Mouse (Mus musculus): Measurements from ENCODE around the gene Eps8.

Gene Eps8

DNA sequence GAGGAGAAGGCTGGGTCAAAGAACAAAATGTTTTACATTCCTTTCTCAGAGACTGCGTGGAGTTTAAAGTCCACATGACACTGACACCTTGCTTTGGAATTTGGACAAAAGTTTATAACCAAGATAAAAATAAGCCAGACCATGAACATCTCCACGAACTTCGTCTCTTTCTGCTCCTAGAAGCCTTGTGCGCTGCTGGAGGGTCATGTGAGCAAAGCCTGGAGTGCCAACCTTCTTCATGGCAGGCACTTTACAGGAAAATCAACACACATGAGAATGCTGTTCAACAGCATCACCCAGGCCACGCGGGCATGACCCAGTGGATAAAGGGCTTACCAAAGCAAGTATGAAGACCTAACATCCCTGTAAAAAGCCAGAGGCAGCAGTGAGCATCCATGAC, 85.6 kb downstream of the Eps8 start:
- DNase-seq (ENCODE audit: low spot score): no peak

DNA sequence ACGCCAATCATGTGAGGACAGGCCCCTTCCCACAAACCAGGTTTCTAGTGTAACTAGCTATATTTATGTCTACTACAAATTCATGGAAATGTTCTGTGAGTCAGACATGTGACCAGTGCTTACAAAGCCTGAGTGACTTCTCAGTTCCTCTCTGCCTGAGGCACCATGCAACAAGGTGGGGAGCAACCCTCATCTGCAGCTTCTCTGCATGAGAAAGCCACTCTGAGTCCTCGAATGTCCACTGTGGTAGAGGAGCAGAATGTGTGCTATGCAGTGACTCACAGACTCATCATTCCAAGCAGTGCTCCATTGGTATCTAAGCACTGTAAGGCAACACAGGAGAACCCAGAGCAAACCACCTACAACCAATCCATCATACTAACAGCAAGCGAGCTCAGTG, 88.8 kb downstream of the Eps8 start:
- DNase-seq (ENCODE audit: low spot score): no peak

- DNase-seq (ENCODE audit: low spot score): no peak
Measured at GRCm38 (mm10) chr6:137565454-137565853, 89.2 kb downstream of the Eps8 start.

DNA sequence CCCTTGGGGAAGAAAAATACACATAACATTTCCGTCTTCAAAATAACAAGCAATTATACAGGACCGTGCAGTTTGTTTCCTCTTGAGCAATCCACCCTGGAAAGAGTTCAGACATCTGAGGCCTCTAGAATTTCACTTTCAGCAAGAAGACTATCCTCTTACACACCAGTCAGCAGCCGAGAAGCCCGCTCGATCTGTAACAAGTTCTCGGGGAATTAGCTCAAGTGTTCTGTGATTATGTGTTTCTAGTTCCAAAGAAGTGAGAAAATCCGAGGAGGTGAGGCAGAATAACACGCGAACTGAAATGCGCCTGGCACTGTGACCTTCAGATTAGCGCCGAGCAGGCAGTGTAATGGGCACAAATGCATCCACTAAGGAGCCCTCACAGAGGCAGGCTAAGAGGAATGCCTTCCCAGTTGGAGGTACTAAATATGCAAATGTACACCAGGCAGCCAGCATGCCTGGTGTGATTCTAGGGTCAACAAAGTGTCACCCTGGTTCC, 94.3 kb downstream of the Eps8 start:
- no peak for DNase-seq (ENCODE audit: low spot score)

DNA sequence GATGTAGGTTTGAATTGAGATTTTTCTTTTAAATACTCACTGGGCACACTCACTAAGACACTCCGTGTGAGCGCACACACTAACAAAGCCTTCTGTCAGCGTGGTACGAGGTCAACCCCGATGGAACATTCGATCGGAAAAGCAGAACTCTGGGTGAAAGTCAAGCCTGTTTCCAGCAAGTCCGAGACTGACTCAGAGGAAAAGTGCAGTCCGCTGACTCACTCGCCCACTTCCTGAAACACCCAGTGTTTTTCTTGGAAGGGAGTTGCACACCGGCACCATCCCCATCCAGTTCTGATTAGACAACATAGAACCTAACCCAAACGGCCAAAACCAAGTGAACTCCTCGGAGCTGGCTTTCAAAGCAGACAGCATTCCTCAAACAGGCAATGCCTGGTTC, 95.8 kb downstream of the Eps8 start:
- DNase-seq (ENCODE audit: low spot score): peak; percentile 45

DNA sequence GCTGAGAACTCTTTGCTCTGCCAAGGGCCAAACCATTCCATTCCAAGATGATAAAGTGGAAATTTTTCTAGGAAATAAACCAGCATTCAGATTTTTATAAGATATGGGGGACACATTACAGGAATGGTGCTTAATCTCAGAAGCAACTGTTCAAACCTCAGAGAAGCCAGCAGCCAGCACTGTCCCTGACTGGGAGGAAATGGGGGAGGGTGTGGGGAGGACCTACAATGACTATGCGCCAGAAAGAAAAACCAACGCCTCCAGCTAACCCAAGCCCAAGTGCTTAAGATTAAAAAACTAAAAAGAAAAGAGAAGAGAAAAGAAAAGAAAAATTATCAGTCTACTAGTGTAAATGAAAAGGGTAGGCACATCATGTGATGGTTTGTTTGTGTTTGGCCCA, 97.0 kb downstream of the Eps8 start:
- DNase-seq (ENCODE audit: low spot score): peak; percentile 51

- peak; percentile 22 for DNase-seq (ENCODE audit: low spot score)
Measured at GRCm38 (mm10) chr6:137557159-137557558, 97.5 kb downstream of the Eps8 start.

GRCm38 (mm10) chr6:137556636-137557035, 98.0 kb downstream of the Eps8 start:
- peak; percentile 17 for DNase-seq (ENCODE audit: low spot score)

- no peak for DNase-seq (ENCODE audit: low spot score)
Measured at GRCm38 (mm10) chr6:137550181-137550580, 104.5 kb downstream of the Eps8 start.

GRCm38 (mm10) chr6:137548613-137549012, 106.1 kb downstream of the Eps8 start:
- no peak for DNase-seq (ENCODE audit: low spot score)

GRCm38 (mm10) chr6:137547555-137547954, 107.1 kb downstream of the Eps8 start:
- DNase-seq (ENCODE audit: low spot score): no peak

GRCm38 (mm10) chr6:137546101-137546500, 108.6 kb downstream of the Eps8 start:
- no peak for DNase-seq (ENCODE audit: low spot score)

- no peak for DNase-seq (ENCODE audit: low spot score)
Measured at GRCm38 (mm10) chr6:137545341-137545740, 109.3 kb downstream of the Eps8 start.

GRCm38 (mm10) chr6:137542231-137543152, 112.2 kb downstream of the Eps8 start:
- DNase-seq (ENCODE audit: low spot score): no peak

DNA sequence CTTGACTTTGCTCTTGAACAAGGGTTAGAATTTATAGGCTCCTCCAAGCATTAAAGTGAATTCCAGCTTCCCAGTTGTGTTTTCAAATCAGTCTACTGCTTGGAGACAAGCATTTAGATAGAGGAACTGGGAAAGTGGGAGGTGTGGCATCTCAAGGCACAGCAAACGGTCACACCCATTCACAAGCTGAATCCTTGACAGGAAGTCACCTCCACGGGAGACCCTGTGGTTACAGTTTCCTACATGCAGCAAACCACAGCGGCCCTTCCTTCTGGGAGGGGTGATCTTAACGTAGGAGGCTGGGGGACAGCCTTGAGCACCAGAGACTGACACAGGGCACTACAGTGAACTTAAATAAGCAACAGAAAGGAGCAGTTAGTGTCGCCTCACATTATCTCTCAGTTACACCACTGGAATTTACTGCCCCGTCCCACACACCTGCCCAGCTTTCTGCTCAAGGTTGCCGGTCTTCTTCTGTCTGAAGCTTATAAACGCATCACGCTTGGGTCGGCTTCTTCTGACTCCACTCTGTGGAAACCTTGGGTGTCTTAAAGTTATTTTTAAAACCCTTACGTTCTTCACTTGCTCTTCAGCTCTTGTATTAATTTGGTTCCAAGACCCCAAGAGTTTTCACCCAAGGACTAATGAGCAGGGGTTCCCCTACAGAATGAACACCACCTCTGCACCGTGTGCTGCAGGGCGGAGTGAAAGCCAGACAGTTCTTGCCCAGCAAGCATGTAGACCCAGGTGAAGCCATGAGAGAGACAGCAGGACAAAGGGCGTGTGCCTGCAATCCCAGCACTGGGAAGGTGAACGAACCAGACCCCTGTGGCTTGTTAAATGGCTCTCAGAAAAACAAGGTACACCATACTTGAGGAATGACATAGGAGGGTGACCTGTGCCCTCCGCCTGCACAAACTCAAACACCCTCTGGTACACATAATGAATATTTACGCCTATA, 113.2 kb downstream of the Eps8 start:
- no peak for DNase-seq (ENCODE audit: low spot score)

- DNase-seq (ENCODE audit: low spot score): no peak
Measured at GRCm38 (mm10) chr6:137540800-137541199, 113.9 kb downstream of the Eps8 start.

GRCm38 (mm10) chr6:137540346-137540745, 114.3 kb downstream of the Eps8 start:
- no peak for DNase-seq (ENCODE audit: low spot score)

GRCm38 (mm10) chr6:137539219-137539618, 115.5 kb downstream of the Eps8 start:
- DNase-seq (ENCODE audit: low spot score): no peak

GRCm38 (mm10) chr6:137532758-137533157, 121.9 kb downstream of the Eps8 start:
- DNase-seq (ENCODE audit: low spot score): no peak

- DNase-seq (ENCODE audit: low spot score): no peak
Measured at GRCm38 (mm10) chr6:137525769-137526168, 128.9 kb downstream of the Eps8 start.

DNA sequence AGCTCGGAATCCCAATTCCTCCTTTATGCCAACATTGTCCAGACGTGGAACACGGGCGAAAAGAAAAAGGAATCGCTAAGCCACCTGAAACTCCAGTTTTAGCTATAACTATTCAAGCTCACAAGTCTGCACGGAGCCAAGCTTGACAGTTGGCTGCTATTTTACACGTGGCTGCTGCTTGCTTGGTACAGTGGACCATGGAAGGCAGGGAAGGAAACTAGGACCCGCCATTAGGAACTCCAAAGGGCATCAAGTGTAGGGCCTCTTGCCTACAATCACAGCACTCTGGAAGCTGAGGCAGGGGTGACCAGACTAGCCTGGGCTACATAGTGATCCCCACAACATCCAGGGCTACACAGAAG, 134.4 kb downstream of the Eps8 start:
- DNase-seq (ENCODE audit: low spot score): no peak

GRCm38 (mm10) chr6:137519529-137520342, 134.9 kb downstream of the Eps8 start:
- DNase-seq (ENCODE audit: low spot score): no peak
